Mouse (Mus musculus) E14TG2a.4 (cell line): ENCODE measurements around the gene Plagl1.

Source experiments
- H3K27me3 ChIP-seq: 2 replicates; pipeline ENCODE4 v1.6.1; 2014; ENCODE audit warnings: low read length, control low read depth; ENCODE audit not compliant: insufficient read depth
- H3K36me3 ChIP-seq: 2 replicates; pipeline ENCODE4 v1.6.1; 2014; ENCODE audit warnings: low read length, control low read depth; ENCODE audit not compliant: insufficient read depth
- H3K4me1 ChIP-seq: replicated peaks from 2 replicates; pipeline ENCODE4 v1.6.1; 2014; ENCODE audit warnings: low read depth, low read length, control low read depth
- H3K4me3 ChIP-seq: replicated peaks from 2 replicates; pipeline ENCODE4 v1.5.1; 2014; ENCODE audit warnings: mild to moderate bottlenecking, low read length
- H3K9me3 ChIP-seq: 2 replicates; pipeline ENCODE4 v1.6.1; 2014; ENCODE audit warnings: low read length, control low read depth
- CTCF ChIP-seq: conservative IDR thresholded peaks from 2 replicates; pipeline ENCODE4 v1.5.1; 2014; ENCODE audit warnings: low read length
- NANOG ChIP-seq: IDR thresholded peaks from 2 replicates; pipeline ENCODE4 v1.6.1; 2014; ENCODE audit warnings: borderline replicate concordance, low read length, mixed read lengths
- POU5F1 ChIP-seq: IDR thresholded peaks from 2 replicates; pipeline ENCODE4 v1.6.1; 2014; ENCODE audit warnings: low read length, borderline replicate concordance

Plagl1 gene

DNA sequence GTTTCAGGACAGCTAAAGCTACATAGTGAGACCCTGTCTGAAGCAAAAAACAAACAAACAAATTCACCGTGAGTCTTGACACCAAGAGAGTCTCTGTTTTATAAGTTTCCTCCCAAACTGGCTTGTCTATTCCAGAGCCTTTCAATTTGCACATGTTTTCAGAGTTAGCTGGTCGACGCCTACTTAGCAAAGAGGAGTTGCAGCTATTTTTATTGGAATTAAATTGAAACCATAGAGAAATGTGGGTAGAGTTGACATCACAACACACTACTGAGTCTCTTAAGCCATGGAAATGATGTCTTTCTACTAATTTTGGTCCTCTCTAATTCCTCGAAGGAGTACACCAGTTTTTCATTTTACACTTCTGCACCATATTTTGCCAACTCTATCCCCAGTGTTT, 100.6 kb downstream of the Plagl1 start:
- Histone ChIP-seq H3K27me3 (no peaks in the 10 kb centered on the region), H3K4me1 (no peaks in the 10 kb centered on the region), H3K36me3 (no peaks in the 10 kb centered on the region), H3K9me3 (no peaks in the 10 kb centered on the region), H3K4me3 (no peak overlapping the region)
- TF ChIP-seq NANOG: no peak
- TF ChIP-seq CTCF: no peak
- TF ChIP-seq POU5F1: no peak

DNA sequence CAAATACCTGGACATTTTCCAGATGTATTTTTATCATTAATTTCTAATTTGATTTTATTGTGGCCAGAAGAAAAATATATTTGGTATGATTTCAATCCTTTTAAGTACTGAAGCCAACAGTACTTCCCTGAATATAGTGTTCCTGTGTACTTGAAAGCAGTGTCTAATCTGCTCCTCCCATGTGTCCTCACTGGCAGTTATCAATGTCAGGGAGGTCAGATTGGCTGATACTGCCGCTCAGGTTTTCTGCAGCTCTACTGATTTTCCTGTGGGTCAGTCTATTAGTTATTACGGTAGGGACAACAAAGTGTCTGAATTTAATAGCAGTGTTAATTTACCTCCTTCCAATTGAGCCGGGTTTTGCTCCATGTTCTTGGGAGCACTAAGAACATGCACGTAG, 101.7 kb downstream of the Plagl1 start:
- H3K27me3 ChIP-seq: no peaks in the 10 kb centered on the region
- H3K4me1 ChIP-seq: no peaks in the 10 kb centered on the region
- no peaks in the 10 kb centered on the region for H3K9me3 ChIP-seq
- H3K4me3 ChIP-seq: no peak overlapping the region
- TF ChIP-seq CTCF (no peak), POU5F1 (no peak), NANOG (no peak)
- no peaks in the 10 kb centered on the region for H3K36me3 ChIP-seq

DNA sequence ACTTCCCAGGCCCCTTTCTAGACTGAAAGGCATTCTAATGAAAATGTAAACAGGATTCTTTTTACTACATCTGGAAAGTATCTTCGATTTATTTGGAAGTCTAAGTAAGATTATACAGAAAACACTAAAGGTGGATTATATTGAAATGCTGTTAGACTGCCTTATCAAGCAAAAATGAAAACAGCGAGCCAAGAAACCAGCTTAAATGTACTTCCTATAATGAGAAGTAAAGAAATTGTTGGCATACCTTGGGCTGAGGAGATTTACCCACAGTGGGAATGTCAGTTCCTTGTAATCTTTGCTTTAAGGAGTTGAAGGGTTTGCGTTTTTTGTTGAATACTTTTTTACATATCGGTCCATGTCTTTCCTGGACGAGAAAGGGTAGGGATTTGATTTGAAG, 108.2 kb downstream of the Plagl1 start:
- TF ChIP-seq CTCF: no peak
- H3K27me3 ChIP-seq: no peaks in the 10 kb centered on the region; the same call in 1 of the 2 replicates
- H3K4me1 ChIP-seq: peaks cover 18% of the 10 kb centered on the region
- no peak overlapping the region for H3K4me3 ChIP-seq
- no peaks in the 10 kb centered on the region for H3K9me3 ChIP-seq
- H3K36me3 ChIP-seq: no peaks in the 10 kb centered on the region

DNA sequence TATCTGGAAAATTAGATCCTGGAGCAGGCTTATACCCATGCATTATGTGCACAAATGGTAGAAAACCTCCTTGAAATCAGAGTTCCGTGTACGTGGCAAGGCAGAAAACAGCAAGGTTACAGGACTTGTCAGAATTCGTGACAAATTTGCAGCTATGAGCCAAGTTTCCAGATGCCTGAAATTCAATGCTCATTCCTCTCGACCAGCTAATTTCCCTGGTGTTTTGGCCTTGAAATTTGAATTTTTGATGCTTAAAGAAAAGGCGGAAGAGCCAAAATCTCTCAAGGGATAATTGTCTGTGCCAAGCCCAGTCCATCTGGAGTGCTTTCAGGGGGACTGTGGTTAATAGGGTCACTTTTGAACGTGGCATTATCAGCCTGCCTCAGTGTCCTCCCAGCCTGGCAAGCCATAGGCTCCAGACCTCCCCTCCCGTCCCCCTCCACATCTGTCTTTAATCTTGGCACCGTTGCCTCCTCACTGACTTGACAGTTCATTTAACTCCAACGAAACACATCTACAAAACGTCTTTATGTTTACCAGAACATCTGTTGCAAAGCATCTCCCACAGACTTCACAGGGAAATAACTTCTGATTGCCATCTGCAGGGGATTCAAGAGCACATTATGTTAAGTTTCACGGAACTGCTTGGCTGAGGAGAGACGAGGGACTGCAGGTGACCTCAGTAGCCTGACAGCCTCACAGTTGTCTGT, 110.6 kb downstream of the Plagl1 start:
- peaks cover 4% of the 10 kb centered on the region for H3K36me3 ChIP-seq
- no peaks in the 10 kb centered on the region for H3K9me3 ChIP-seq
- H3K4me1 ChIP-seq: peaks cover 18% of the 10 kb centered on the region
- TF ChIP-seq POU5F1: no peak
- no peak overlapping the region for H3K4me3 ChIP-seq
- H3K27me3 ChIP-seq: no peaks in the 10 kb centered on the region; the same call in 1 of the 2 replicates

DNA sequence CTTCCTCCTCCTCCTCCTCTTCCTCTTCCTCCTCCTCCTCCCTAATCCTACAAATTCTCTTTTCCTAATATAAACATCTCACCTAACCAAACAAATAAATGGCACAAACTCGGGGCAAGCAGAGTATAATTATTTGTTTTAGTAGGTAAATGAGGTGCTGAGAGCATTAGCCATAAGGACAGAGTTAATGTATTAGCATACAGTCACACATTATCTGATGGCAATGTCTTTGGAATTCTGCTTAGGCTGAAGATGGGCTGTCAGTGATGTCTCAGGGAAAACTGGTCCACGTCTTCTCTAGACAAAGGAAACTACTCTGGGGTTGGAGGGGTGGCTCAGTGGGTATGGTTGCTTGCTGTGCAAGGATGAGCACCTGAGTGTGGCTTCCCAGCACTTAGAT, 111.2 kb downstream of the Plagl1 start:
- no peaks in the 10 kb centered on the region for H3K9me3 ChIP-seq
- no peaks in the 10 kb centered on the region; the same call in 1 of the 2 replicates for H3K27me3 ChIP-seq
- H3K36me3 ChIP-seq: peaks cover 10% of the 10 kb centered on the region
- no peak overlapping the region for H3K4me3 ChIP-seq
- TF ChIP-seq POU5F1 (no peak), CTCF (no peak), NANOG (no peak)
- peaks cover 18% of the 10 kb centered on the region for H3K4me1 ChIP-seq

DNA sequence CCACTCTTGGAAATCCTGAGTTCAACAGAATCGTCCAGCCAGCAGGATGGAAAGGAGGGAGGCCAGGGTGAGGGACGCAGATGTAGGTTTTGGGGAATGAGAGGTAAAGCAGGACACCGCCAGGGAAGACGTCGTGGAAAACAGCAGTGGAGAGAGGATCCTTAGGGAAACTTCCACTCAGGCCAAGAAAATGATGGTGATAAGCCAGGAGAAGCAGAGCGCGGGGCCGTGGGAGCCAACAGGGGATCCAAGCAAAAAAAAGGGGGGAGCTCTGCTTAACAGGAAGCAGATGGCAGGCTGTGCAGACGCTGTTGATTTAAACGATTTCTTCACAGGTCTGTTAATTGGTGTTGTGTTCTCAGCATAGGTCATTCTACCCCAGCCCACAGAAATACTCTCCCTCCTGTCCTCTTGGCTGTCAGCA, 112.5 kb downstream of the Plagl1 start:
- Histone ChIP-seq H3K9me3 (no peaks in the 10 kb centered on the region), H3K36me3 (peaks cover 24% of the 10 kb centered on the region)

DNA sequence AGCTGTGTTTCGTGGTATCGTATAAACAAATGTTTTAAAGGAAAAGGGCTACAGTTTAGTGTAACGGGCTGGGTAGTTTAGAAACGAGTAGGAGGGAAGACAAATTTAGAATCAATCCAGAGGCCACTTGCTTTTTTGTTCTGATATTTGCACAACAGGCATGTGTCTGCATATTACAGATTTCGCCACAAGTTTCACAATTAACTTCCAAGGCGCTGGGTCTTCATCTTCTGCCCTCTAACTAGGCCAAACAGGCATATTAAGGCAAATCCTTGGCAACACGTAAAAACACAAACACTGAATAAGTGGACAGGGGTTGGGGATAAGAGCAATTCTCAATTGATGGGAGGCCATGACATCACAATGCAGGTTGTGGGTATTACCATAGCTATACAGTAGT, 115.6 kb downstream of the Plagl1 start:
- H3K36me3 ChIP-seq: peaks cover 54% of the 10 kb centered on the region
- TF ChIP-seq POU5F1: no peak
- TF ChIP-seq CTCF: no peak
- no peaks in the 10 kb centered on the region for H3K4me1 ChIP-seq
- no peaks in the 10 kb centered on the region for H3K27me3 ChIP-seq
- H3K9me3 ChIP-seq: no peaks in the 10 kb centered on the region
- H3K4me3 ChIP-seq: no peak overlapping the region

More for the DNA sequence above, 112.5 kb downstream of the Plagl1 start:
- H3K4me1 ChIP-seq: peaks cover 12% of the 10 kb centered on the region
- H3K4me3 ChIP-seq: no peak overlapping the region
- no peak for TF ChIP-seq NANOG
- H3K27me3 ChIP-seq: no peaks in the 10 kb centered on the region; the same call in 1 of the 2 replicates

DNA sequence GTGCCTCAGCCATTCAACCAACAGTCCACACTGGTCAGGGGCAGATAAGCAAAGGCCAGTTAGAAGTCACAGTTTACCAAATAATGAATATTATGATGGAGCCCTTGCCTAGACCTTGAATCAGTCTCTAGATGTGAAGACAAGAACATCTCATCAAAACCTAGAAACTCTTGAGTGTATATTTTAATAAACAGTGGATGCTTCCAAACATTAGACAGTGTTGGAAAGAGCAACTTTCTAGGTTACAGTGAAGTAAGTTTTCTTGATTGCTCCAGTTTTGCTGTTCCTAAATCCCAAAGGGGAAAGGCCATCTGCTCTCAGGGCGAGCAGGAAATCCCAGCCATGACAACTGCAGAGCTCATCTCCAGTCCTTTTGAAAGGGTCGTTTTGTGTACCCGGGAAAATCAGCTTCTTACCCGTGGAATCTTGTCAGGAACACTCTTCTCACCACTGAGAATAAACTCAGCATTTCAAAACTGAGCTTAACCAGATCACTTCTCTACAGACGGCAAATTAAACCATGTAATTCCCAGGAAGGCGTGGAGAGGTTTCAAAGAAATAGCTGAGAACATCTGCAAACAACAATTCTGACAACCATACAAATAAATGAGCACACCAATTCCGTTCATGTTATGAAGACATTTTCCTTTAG, 117.8 kb downstream of the Plagl1 start, which contains the start of gene Zc2hc1b:
Gene Zc2hc1b, minus strand, starts transcription at position 51 of the 652 bp plus-strand sequence.
- TF ChIP-seq POU5F1 (no peak), CTCF (no peak), NANOG (no peak)
- Histone ChIP-seq H3K27me3 (no peaks in the 10 kb centered on the region), H3K9me3 (no peaks in the 10 kb centered on the region), H3K4me3 (no peak within 1 kb of the TSS), H3K4me1 (no peaks in the 10 kb centered on the region), H3K36me3 (peaks cover 77% of the 10 kb centered on the region)

DNA sequence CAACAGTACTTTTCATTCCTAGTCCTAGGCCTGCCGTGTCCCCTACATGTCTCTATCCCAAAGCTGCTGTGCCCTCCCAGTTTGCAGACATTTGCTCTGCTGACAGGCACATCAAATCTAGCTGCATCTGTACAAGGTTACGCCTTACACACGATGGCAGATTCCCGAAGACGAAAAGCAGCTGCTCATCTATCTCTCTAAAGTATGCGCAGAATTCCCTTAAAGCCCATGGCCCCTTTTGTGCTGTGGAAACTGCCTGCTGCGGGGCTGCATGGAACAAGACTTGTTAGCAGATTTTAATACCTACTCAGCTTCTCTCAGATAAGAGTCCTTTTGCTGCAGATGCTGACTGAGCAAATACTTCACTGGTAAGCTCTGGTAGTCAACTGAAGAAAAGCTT, 119.9 kb downstream of the Plagl1 start:
- Histone ChIP-seq H3K4me3 (no peak overlapping the region), H3K9me3 (no peaks in the 10 kb centered on the region), H3K4me1 (peaks cover 5% of the 10 kb centered on the region; the same call in 1 of the 2 replicates), H3K27me3 (no peaks in the 10 kb centered on the region), H3K36me3 (peaks cover 97% of the 10 kb centered on the region)
- TF ChIP-seq POU5F1: no peak
- no peak for TF ChIP-seq NANOG
- no peak for TF ChIP-seq CTCF
